Mouse (Mus musculus) embryonic facial prominence, embryonic 13.5 days (tissue): ENCODE data around the gene Gsdme. TPM values are rescaled to one million over a fixed set of nuclear protein-coding genes. Genes with fewer than 3 reads are reported as not detected.

Source experiments
- ATAC-seq: fragments of 200-750 bp; cut with Nextera tagmentation; 2 replicates; pipeline ENCODE4 v1.8.0; 2017; ENCODE audit warnings: low read depth; ENCODE audit not compliant: insufficient number of reproducible peaks, insufficient read depth, low FRiP score, low TSS enrichment
- H3K27ac ChIP-seq: fragments of 300-500 bp; sonication (generic); 2 replicates; pipeline ENCODE4 v1.5.1; 2015; ENCODE audit warnings: moderate library complexity, mild to moderate bottlenecking, inconsistent platforms
- H3K27me3 ChIP-seq: fragments of 300-500 bp; sonication (generic); 2 replicates; pipeline ENCODE4 v1.6.1; 2015; ENCODE audit warnings: mild to moderate bottlenecking, inconsistent platforms
- H3K36me3 ChIP-seq: fragments of 300-500 bp; sonication (generic); 2 replicates; pipeline ENCODE4 v1.6.1; 2015; ENCODE audit warnings: mild to moderate bottlenecking, inconsistent platforms
- H3K4me1 ChIP-seq: fragments of 300-500 bp; sonication (generic); 2 replicates; pipeline ENCODE4 v1.6.1; 2015; ENCODE audit warnings: inconsistent platforms
- H3K4me2 ChIP-seq: fragments of 300-500 bp; sonication (generic); 2 replicates; pipeline ENCODE4 v1.6.1; 2015; ENCODE audit warnings: moderate library complexity, mild to moderate bottlenecking, inconsistent platforms
- H3K4me3 ChIP-seq: fragments of 300-500 bp; sonication (generic); 2 replicates; pipeline ENCODE4 v1.5.1; 2015; ENCODE audit warnings: mild to moderate bottlenecking, inconsistent platforms
- H3K9ac ChIP-seq: fragments of 300-500 bp; sonication (generic); 2 replicates; pipeline ENCODE4 v1.6.1; 2015; ENCODE audit warnings: mild to moderate bottlenecking, inconsistent platforms
- H3K9me3 ChIP-seq: fragments of 300-500 bp; sonication (generic); 2 replicates; pipeline ENCODE4 v1.6.1; 2016; ENCODE audit warnings: inconsistent platforms
- WGBS: fragments of 180-500 bp; shearing (Covaris S2); methylation state at CpG from one replicate; pipeline ENCODE4 v1.1.7; 2015; ENCODE audit warnings: mixed read lengths; 5-methylcytosine and 5-hydroxymethylcytosine counted together
- polyA plus RNA-seq: library from polyadenylated mRNA; unstranded; fragments of >200 nt; fragmentation: Nextera tagmentation; extraction: Ambion mirVana; gene quantifications from 2 replicates; pipeline ENCODE4 v1.2.1, GENCODE M21; 2015

The Gsdme gene
- polyA plus RNA-seq, 1 experiment from 2014 or later = 41.1 TPM

- Histone ChIP-seq H3K27me3 (no peaks in the 10 kb centered on the region), H3K4me1 (0 out of 2 replicates have a peak, but pooled peaks cover 4% of the 10 kb centered on the region), H3K36me3 (peaks cover 18% of the 10 kb centered on the region), H3K9ac (no peak overlapping the region), H3K9me3 (no peaks in the 10 kb centered on the region), H3K27ac (no peak overlapping the region), H3K4me2 (no peak overlapping the region), H3K4me3 (no peak overlapping the region)
- no peak for ATAC-seq
- WGBS = 64% methylated on average over 4 of the region's 4 CpGs
Measured at GRCm38 (mm10) chr6:50187955-50188354, 75.7 kb downstream of the Gsdme start.

GRCm38 (mm10) chr6:50180189-50180588 lies 83.5 kb downstream of the Gsdme start:
- WGBS = 78% methylated on average over 4 of the region's 4 CpGs
- Histone ChIP-seq H3K9ac (no peak overlapping the region), H3K36me3 (peaks cover 13% of the 10 kb centered on the region; the same call in 1 of the 2 replicates), H3K27me3 (no peaks in the 10 kb centered on the region), H3K4me2 (no peak overlapping the region), H3K4me3 (no peak overlapping the region), H3K27ac (no peak overlapping the region), H3K9me3 (no peaks in the 10 kb centered on the region), H3K4me1 (no peaks in the 10 kb centered on the region)
- no peak for ATAC-seq

- H3K4me3 ChIP-seq = no peak overlapping the region
- H3K4me2 ChIP-seq = no peak overlapping the region
- no peak for ATAC-seq
- no peak overlapping the region for H3K27ac ChIP-seq
- H3K36me3 ChIP-seq = peaks cover 11% of the 10 kb centered on the region
- no peaks in the 10 kb centered on the region for H3K4me1 ChIP-seq
- WGBS = 88% methylated on average over 1 of the region's 1 CpGs
- peaks cover 3% of the 10 kb centered on the region; the same call in 1 of the 2 replicates for H3K9me3 ChIP-seq
- H3K9ac ChIP-seq = no peak overlapping the region
- no peaks in the 10 kb centered on the region for H3K27me3 ChIP-seq
Measured at GRCm38 (mm10) chr6:50175736-50176135, 87.9 kb downstream of the Gsdme start.

DNA sequence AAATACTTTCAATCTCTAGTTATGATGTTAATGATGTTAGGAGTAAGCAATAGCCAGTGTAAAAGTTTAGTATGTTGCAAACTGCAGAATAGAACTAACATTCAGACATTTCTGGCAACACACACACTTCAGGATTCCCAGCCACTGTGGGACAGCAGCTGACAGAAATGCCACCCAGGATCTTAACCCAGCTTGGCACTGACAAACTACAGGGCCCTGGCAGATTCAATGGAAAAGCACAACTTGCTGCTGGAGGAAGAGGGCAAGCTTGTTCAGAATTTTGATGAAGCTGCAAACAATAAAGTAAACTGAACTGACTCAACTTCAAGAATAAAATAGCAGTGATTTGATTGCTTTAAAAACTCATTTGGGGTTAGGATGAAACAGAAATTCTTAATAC lies 93.9 kb downstream of the Gsdme start:
- Histone ChIP-seq H3K4me1 (no peaks in the 10 kb centered on the region), H3K9me3 (peaks cover 3% of the 10 kb centered on the region; the same call in 1 of the 2 replicates), H3K4me2 (no peak overlapping the region), H3K4me3 (no peak overlapping the region), H3K9ac (no peak overlapping the region), H3K36me3 (peaks cover 13% of the 10 kb centered on the region), H3K27me3 (no peaks in the 10 kb centered on the region), H3K27ac (no peak overlapping the region)
- no peak for ATAC-seq

DNA sequence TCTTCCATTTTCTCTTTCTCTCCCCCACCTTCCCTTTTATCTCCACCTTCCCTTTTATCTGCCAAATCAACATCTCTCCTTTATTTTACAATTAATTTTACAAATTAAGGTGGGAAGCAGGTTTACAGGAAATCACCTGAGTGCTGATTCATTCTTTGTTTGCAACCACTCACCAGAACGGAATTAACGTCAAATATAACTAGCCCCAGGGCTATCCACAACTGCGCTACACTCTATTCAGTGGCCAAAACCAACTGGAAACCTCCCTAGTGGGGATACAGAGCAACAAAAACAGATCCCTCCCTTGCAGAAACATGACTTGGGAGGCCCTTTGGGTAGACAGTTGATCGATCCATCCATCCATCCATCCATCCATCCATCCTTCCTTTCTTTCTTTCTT lies 94.8 kb downstream of the Gsdme start:
- Histone ChIP-seq H3K27ac (no peak overlapping the region), H3K27me3 (no peaks in the 10 kb centered on the region), H3K36me3 (peaks cover 11% of the 10 kb centered on the region), H3K4me3 (no peak overlapping the region), H3K4me1 (no peaks in the 10 kb centered on the region), H3K4me2 (no peak overlapping the region), H3K9ac (no peak overlapping the region), H3K9me3 (peaks cover 3% of the 10 kb centered on the region; the same call in 1 of the 2 replicates)
- ATAC-seq = no peak
- WGBS = 86% methylated on average over 4 of the region's 4 CpGs

GRCm38 (mm10) chr6:50163013-50163412 lies 100.6 kb downstream of the Gsdme start:
- no peak for ATAC-seq
- 85% methylated on average over 3 of the region's 3 CpGs for WGBS
- peaks cover 3% of the 10 kb centered on the region; the same call in 1 of the 2 replicates for H3K36me3 ChIP-seq
- no peaks in the 10 kb centered on the region for H3K27me3 ChIP-seq
- H3K9ac ChIP-seq = no peak overlapping the region
- no peak overlapping the region for H3K4me2 ChIP-seq
- no peak overlapping the region for H3K4me3 ChIP-seq
- no peaks in the 10 kb centered on the region for H3K9me3 ChIP-seq
- no peak overlapping the region for H3K27ac ChIP-seq
- no peaks in the 10 kb centered on the region for H3K4me1 ChIP-seq

DNA sequence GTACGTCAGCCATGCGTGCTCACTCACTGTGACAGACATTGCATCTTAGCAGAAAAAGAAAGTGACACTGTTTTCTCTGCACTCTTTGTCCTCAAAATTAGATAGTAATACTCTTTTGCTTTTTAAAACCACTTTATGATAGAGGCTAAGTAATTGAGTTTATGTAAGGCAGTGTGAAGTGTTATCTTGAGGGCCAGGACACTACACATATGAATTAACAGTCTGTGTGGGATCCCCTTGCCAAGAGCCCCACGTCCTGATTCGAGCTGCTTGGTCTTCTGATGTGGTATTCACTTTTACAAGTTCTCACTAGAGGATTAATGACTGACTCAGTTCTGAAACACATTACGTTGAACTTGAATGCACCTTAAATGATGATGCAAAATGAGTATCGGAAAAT lies 103.8 kb downstream of the Gsdme start:
- Histone ChIP-seq H3K4me1 (no peaks in the 10 kb centered on the region), H3K9me3 (no peaks in the 10 kb centered on the region), H3K27ac (no peak overlapping the region), H3K9ac (no peak overlapping the region), H3K4me3 (no peak overlapping the region), H3K36me3 (peaks cover 3% of the 10 kb centered on the region; the same call in 1 of the 2 replicates), H3K4me2 (no peak overlapping the region), H3K27me3 (no peaks in the 10 kb centered on the region)
- no peak for ATAC-seq
- WGBS = 85% methylated on average over 6 of the region's 6 CpGs

GRCm38 (mm10) chr6:50149378-50149777 lies 114.3 kb downstream of the Gsdme start:
- H3K27ac ChIP-seq = no peak overlapping the region
- H3K4me1 ChIP-seq = no peaks in the 10 kb centered on the region
- no peak overlapping the region for H3K9ac ChIP-seq
- 83% methylated on average over 4 of the region's 4 CpGs for WGBS
- no peaks in the 10 kb centered on the region for H3K9me3 ChIP-seq
- ATAC-seq = no peak
- no peaks in the 10 kb centered on the region for H3K27me3 ChIP-seq
- no peak overlapping the region for H3K4me2 ChIP-seq
- H3K4me3 ChIP-seq = no peak overlapping the region
- H3K36me3 ChIP-seq = peaks cover 4% of the 10 kb centered on the region; the same call in 1 of the 2 replicates

- Histone ChIP-seq H3K4me3 (no peak overlapping the region), H3K4me2 (no peak overlapping the region), H3K27me3 (no peaks in the 10 kb centered on the region), H3K36me3 (peaks cover 4% of the 10 kb centered on the region; the same call in 1 of the 2 replicates), H3K4me1 (no peaks in the 10 kb centered on the region), H3K9me3 (no peaks in the 10 kb centered on the region), H3K9ac (no peak overlapping the region), H3K27ac (no peak overlapping the region)
- no peak for ATAC-seq
Measured at GRCm38 (mm10) chr6:50146158-50146557, 117.5 kb downstream of the Gsdme start.

GRCm38 (mm10) chr6:50139526-50139925 lies 124.1 kb downstream of the Gsdme start:
- no peak overlapping the region for H3K9ac ChIP-seq
- H3K36me3 ChIP-seq = no peaks in the 10 kb centered on the region
- WGBS = 89% methylated on average over 3 of the region's 3 CpGs
- peaks cover 5% of the 10 kb centered on the region; the same call in 1 of the 2 replicates for H3K4me1 ChIP-seq
- no peaks in the 10 kb centered on the region for H3K27me3 ChIP-seq
- no peak for ATAC-seq
- H3K4me3 ChIP-seq = no peak overlapping the region
- H3K9me3 ChIP-seq = no peaks in the 10 kb centered on the region
- no peak overlapping the region for H3K27ac ChIP-seq
- no peak overlapping the region for H3K4me2 ChIP-seq
